12 mouse cellular contexts compared by ENCODE assay signal in the genomic region with DNA sequence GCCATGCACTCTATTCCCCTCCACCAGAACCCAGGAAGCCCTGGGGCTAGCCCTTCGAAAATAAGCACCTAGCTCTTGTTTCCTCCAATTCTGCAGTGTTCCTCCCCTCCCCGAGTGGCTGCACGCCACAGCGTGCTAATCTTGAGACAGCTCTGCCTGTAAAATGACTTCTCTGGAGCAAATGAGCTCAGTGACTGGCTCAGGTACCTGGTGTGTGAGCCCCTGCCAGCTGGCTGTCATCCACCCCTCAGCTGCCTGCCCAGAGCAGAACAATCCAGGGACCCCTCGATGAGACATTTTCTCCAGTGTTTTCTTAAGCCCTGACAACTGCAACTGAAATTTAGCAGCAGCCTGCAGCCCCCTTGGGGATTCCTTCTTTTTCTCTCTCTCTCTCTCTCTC.
DNase-seq lines count a peak whose midpoint lies in the region; ATAC-seq lines count a peak whose summit lies in the region.
"Had no signal": no experiment of that assay in that cellular context is flagged by ENCODE, and none has a peak within 500 bp of the region (broad histone marks: within the 10 kb centered on the region; RNA-seq: fewer than 3 reads in every experiment).

No protein-coding gene starts in this region.

- peak; percentile 70 to 74 for DNase-seq in cerebellum, postnatal 14 days
- peak; percentile 22 for DNase-seq in gastrocnemius, postnatal 25 days
- no peak for DNase-seq in ovary, postnatal 10 days (ENCODE audit: low spot score)
- no peak for DNase-seq in left cerebral cortex, adult 11 months (ENCODE audit: low spot score)
- DNase-seq: layer of hippocampus, postnatal 36 days; thymus, postnatal 25 days had no signal

- H3K36me3 ChIP-seq in hindbrain, embryonic 15.5 days, result no peaks in the 10 kb centered on the region
- H3K36me3 ChIP-seq in hindbrain, embryonic 12.5 days, result no peaks in the 10 kb centered on the region
- H3K36me3 ChIP-seq in limb, embryonic 13.5 days, result no peaks in the 10 kb centered on the region
- H3K36me3 ChIP-seq: kidney, embryonic 15.5 days had no signal

- 31% methylated on average over 5 of the region's 5 CpGs for WGBS in hindbrain, embryonic 15.5 days
- 56% methylated on average over 5 of the region's 5 CpGs for WGBS in hindbrain, embryonic 12.5 days
- 13% methylated on average over 5 of the region's 5 CpGs for whole genome bisulfite sequencing in limb, embryonic 13.5 days

- H3K27me3 ChIP-seq in hindbrain, embryonic 15.5 days, result no peaks in the 10 kb centered on the region
- H3K27me3 ChIP-seq in hindbrain, embryonic 12.5 days, result 0 out of 2 replicates have a peak, but pooled peaks cover 3% of the 10 kb centered on the region
- H3K27me3 ChIP-seq in limb, embryonic 13.5 days, result 0 out of 2 replicates have a peak, but pooled peaks cover 17% of the 10 kb centered on the region

- no peak overlapping the region for H3K4me2 ChIP-seq in hindbrain, embryonic 15.5 days
- H3K4me2 ChIP-seq in hindbrain, embryonic 12.5 days (replicated peaks), result no peak overlapping the region
- no peak overlapping the region for H3K4me2 ChIP-seq in limb, embryonic 13.5 days (replicated peaks)
- H3K4me2 ChIP-seq: kidney, embryonic 15.5 days had no signal

- no peak overlapping the region for H3K9ac ChIP-seq in hindbrain, embryonic 15.5 days
- H3K9ac ChIP-seq in hindbrain, embryonic 12.5 days, result no peak overlapping the region
- H3K9ac ChIP-seq in limb, embryonic 13.5 days, result no peak overlapping the region
- H3K9ac ChIP-seq: kidney, embryonic 15.5 days had no signal

- peaks cover 11% of the 10 kb centered on the region; the same call in 1 of the 2 replicates for H3K4me1 ChIP-seq in hindbrain, embryonic 15.5 days (replicated peaks)
- peaks cover 4% of the 10 kb centered on the region for H3K4me1 ChIP-seq in hindbrain, embryonic 12.5 days
- H3K4me1 ChIP-seq in limb, embryonic 13.5 days, result peaks cover 51% of the 10 kb centered on the region

- no peak overlapping the region for H3K27ac ChIP-seq in hindbrain, embryonic 15.5 days (replicated peaks)
- H3K27ac ChIP-seq in hindbrain, embryonic 12.5 days, result no peak overlapping the region
- peak overlapping the region; percentile 16; the same call in 1 of the 2 replicates for H3K27ac ChIP-seq in limb, embryonic 13.5 days
- H3K27ac ChIP-seq: heart, adult 2 months; kidney, embryonic 15.5 days had no signal

- no peak overlapping the region for H3K4me3 ChIP-seq in hindbrain, embryonic 15.5 days
- no peak overlapping the region for H3K4me3 ChIP-seq in hindbrain, embryonic 12.5 days
- H3K4me3 ChIP-seq in limb, embryonic 13.5 days, result no peak overlapping the region
- H3K4me3 ChIP-seq: heart, adult 2 months; kidney, embryonic 15.5 days had no signal

- no peaks in the 10 kb centered on the region for H3K9me3 ChIP-seq in hindbrain, embryonic 15.5 days
- H3K9me3 ChIP-seq in hindbrain, embryonic 12.5 days (replicated peaks), result no peaks in the 10 kb centered on the region
- H3K9me3 ChIP-seq in limb, embryonic 13.5 days, result no peaks in the 10 kb centered on the region
- H3K9me3 ChIP-seq: kidney, embryonic 15.5 days had no signal

- ATAC-seq in hindbrain, embryonic 15.5 days (ENCODE audit: low FRiP score, low read depth), result peak; percentile 64; the same call in 1 of the 2 replicates
- no peak for ATAC-seq in hindbrain, embryonic 12.5 days (ENCODE audit: low FRiP score)
- ATAC-seq in limb, embryonic 13.5 days (ENCODE audit: low FRiP score, low read depth), result peak; percentile 83
- no peak for ATAC-seq in megakaryocyte progenitor cell, adult 5-6 weeks (replicated peaks; ENCODE audit: poor library complexity)

Comparison
In these comparisons a context has a peak if more than half of its experiments do, and no peak if none do; other contexts are left out.
1. ATAC-seq: peak in hindbrain, embryonic 15.5 days (single experiment) and limb, embryonic 13.5 days (single experiment); none in hindbrain, embryonic 12.5 days (single experiment) and megakaryocyte progenitor cell, adult 5-6 weeks (single experiment).
2. DNase-seq: peak in cerebellum, postnatal 14 days (2 of 2) and gastrocnemius, postnatal 25 days (single experiment); none in ovary, postnatal 10 days (single experiment) and left cerebral cortex, adult 11 months (single experiment).